Mouse (Mus musculus): ENCODE measurements around the gene 6030452D12Rik.

DNA sequence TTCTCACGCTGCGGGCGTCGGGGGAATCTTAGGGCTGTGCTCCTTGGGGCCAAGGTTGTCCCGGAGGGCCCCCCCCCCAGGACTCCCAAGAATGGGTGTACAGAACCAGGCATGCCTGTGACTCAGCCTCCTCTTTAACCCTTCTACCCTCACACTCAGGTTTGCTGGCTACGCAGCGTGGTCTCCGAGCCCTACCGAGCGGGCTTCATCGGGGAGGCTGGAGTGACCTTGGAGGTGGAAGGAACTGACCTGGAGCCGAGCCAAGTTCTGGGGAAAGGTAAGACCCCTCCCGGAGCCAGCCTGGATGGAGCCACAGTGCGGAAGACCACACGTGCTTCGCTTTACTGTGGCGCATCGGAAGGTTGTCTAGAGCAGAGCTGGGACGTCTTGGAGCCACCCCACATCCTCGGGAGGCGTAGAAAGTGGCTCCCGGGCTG, 10.8 kb downstream of the 6030452D12Rik start:
- TF ChIP-seq CTCF (IDR thresholded peaks at IDR 0.05; ENCODE audit: control insufficient read depth, insufficient read depth, insufficient replicate concordance, low read depth, low read length) (no peak), POLR2A (IDR thresholded peaks at IDR 0.05; ENCODE audit: control insufficient read depth, low read depth, low read length) (no peak)

Measured in testis, adult 2 months (tissue).